Mouse (Mus musculus) embryonic stem cell, embryonic (primary cell): ENCODE results near the gene Cyp27b1.
"Not testable (repeated sequence)": the region's sequence is repeated elsewhere in the genome, so short reads cannot be mapped to it uniquely, and the experiment has no call there.

Experiments used
- CTCF ChIA-PET, 4 experiments: fragments of 300-600 bp in 2 of 4; fragments of 350-600 bp in 2 of 4; sonication (Branson Sonifier 250); formaldehyde crosslinking; loops; one replicate each; lab custom pipeline; 2022; ENCODE audit warnings: inconsistent platforms in 2 of 4; lab: Charles Lee
- POLR2A ChIA-PET, 4 experiments: fragments of 300-600 bp in 2 of 4; fragments of 350-600 bp in 2 of 4; sonication (Branson Sonifier 250); formaldehyde crosslinking; loops; one replicate each; lab custom pipeline; 2022; ENCODE audit warnings: antibody characterized with exemption in 4 of 4, inconsistent platforms in 1 of 4; lab: Charles Lee

The Cyp27b1 gene

DNA sequence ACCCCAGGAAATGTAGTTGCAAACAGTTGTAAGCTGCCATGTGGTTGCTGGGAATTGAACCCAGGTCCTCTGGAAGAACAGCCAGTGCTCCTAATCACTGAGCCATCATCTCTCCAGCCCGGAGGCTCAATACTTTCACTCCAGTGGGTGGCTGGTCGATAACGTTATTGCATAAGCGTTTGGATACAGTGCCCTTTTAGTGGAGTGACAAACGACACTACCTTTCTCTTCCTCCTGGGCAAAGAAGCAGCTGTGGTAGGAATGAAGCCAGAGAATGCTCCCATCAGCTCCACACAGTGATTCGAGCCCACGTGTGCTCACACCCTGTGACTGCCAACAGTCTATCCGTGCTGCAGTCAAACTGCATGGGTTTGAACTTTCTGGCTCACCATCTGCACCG, 23.2 kb downstream of the Cyp27b1 start:
- CTCF ChIA-PET, result no interaction called here
- POLR2A ChIA-PET, result interaction anchor here in 3 of 4 experiments (0.7 to 4.0 kb wide), 11 partner anchors 8 to 94 kb away, joined by 3 to 24 read pairs (median 5); partner anchors contain the start of genes B4galnt1 (in 1 of the 3), Cdk4 (in 1 of the 3) and Os9 (in 1 of the 3)

DNA sequence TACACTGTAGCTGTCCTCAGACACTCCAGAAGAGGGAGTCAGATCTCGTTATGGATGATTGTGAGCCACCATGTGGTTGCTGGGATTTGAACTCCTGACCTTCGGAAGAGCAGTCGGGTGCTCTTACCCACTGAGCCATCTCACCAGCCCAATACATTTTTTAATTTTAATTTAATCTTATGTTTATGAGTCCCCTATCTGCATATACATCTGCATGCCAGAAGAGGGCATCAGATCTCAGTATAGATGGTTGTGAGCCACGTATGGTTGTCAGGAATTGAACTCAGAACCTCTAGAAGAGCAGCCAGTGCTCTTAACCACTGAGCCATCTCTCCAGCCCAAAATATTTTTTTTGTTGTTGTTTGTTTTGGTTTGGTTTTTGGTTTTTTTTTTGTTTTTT, 24.2 kb downstream of the Cyp27b1 start:
- CTCF ChIA-PET, result not testable (repeated sequence)
- POLR2A ChIA-PET, result interaction anchor here in 2 of 4 experiments (0.7 to 4.0 kb wide), 6 partner anchors 7 to 49 kb away, joined by 3 to 24 read pairs (median 5); partner anchors contain the start of genes Cdk4 (in 1 of the 2) and Os9 (in 1 of the 2)

DNA sequence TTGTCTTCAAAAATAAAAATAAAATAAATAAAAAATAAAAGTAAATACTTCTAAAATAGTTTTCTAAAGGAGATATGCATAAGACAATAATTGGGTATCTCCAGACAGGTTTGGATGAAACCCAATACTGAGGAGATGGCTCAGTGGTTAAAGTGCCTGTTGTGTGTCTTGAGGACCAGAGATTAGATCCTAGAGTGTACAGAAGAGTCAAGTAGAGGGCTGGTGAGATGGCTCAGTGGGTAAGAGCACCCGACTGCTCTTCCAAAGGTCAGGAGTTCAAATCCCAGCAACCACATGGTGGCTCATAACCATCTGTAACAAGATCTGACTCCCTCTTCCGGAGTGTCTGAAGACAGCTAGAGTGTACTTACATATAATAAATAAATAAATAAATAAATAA, 24.9 kb downstream of the Cyp27b1 start:
- CTCF ChIA-PET, result interaction anchor here in 1 of 4 experiments (0.6 kb wide), 1 partner anchor 11 kb away, joined by 3 read pairs; no protein-coding TSS in a partner anchor
- POLR2A ChIA-PET, result interaction anchor here in 3 of 4 experiments (0.6 to 1.6 kb wide), 5 partner anchors 8 to 261 kb away, joined by 3 to 6 read pairs (median 3); partner anchors contain the start of gene Cdk4 (in 2 of the 3)

DNA sequence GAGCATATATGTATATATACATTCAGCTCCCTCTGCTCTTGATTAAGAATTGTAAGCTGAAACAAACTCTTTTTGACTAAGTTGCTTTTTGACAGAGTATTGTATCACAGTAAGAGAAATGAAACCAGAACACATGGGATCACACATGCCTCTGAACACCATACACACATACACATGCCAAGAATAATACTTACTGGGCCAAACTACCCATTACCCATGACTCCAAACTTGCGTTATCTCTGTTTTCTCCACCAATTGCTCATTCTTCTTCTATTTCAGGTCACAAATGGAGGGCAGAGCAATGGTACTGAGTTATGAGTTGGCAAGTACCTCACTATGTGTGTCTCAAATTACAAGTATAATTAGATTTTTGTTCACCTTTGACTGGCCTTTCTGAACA, 25.9 kb downstream of the Cyp27b1 start:
- ChIA-PET CTCF (interaction anchor here in 3 of 4 experiments (0.6 to 1.9 kb wide), 5 partner anchors 11 to 37 kb away, joined by 3 to 7 read pairs (median 4); no protein-coding TSS in a partner anchor), POLR2A (interaction anchor here in 3 of 4 experiments (1.0 to 2.7 kb wide), 4 partner anchors 9 to 17 kb away, joined by 3 to 23 read pairs (median 4); partner anchors contain the start of gene Cdk4 (in 2 of the 3))

DNA sequence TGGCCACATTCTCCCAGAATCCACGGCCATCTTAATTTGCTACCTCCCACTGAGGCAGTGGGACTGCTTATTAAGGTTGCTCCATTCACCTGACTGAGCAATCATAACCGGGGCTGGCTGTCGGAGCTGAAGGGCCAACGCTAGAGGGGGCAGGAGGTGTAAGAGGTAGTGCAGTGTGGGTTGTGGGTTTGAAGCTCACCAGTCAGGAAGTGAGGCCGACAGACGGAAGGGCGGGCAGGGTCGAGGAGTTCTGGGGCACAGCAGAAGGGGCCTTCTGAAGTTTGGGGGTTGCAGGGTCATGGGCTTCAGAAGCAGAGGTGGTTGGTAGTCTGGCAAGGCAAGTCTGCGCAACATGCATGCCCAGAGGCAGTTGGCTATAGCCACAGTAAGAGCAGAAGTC, 27.0 kb downstream of the Cyp27b1 start, which contains the start of gene Agap2:
Gene Agap2 (plus strand): TSS at position 205 of the 400 bp plus-strand sequence.
- ChIA-PET CTCF (interaction anchor here in 3 of 4 experiments (0.5 to 2.5 kb wide), 23 partner anchors 9 to 1625 kb away, joined by 3 to 8 read pairs (median 4); partner anchors contain the start of genes Atp23 (in 1 of the 3), Cdk4 (in 1 of the 3), Cyp27b1 (in 1 of the 3) and Gli1 (in 1 of the 3)), POLR2A (interaction anchor here in 3 of 4 experiments (0.5 to 2.7 kb wide), 10 partner anchors 8 to 105 kb away, joined by 3 to 23 read pairs (median 6); partner anchors contain the start of gene Cdk4 (in 3 of the 3))

DNA sequence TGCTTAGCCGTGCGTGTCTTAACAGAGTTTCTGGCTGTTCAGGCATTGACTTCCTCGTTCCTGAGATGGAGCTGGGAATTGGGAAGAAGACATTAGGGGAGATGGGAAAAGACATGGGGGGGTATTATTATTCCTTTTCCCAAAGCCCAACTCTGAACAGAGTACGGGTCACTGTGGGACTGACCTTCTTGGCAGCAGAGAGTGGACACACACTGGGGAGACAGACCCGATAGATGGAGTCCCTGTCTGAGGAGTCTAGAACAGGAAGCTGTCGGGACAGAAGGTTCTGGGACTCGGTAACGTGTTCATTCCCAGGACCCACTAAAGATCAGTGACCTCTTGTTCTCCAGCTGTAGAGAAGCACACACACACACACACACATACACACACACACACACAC, 27.6 kb downstream of the Cyp27b1 start:
- POLR2A ChIA-PET, result interaction anchor here in 3 of 4 experiments (0.5 to 2.7 kb wide), 12 partner anchors 8 to 996 kb away, joined by 3 to 23 read pairs (median 5); partner anchors contain the start of genes Cdk4 (in 3 of the 3) and Avil (in 1 of the 3)
- CTCF ChIA-PET, result interaction anchor here in 3 of 4 experiments (0.6 to 2.5 kb wide), 20 partner anchors 9 to 1624 kb away, joined by 3 to 8 read pairs (median 4); partner anchors contain the start of genes Atp23 (in 1 of the 3), Cdk4 (in 1 of the 3), Cyp27b1 (in 1 of the 3) and Gli1 (in 1 of the 3)

DNA sequence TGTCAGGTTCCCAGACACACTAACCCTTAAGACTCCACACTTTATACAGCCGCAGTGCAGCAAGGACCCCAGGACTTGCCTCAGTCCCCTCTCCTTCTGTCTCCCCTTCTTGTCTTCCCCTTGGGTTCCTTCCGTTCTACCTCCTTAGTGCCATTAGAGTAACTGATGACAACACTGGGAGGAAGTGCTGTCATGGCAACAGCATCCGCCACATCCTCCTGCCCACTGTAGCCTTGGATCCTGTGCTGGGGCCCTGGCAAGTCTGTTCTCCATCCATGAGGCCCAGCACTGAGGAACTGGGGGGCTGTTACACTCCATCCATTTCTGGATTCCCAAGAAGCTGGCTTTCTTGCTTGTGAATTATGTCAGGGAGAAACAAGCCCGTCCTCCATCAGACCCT, 28.0 kb downstream of the Cyp27b1 start:
- POLR2A ChIA-PET, result interaction anchor here in 3 of 4 experiments (0.6 to 2.7 kb wide), 13 partner anchors 8 to 997 kb away, joined by 3 to 23 read pairs (median 5); partner anchors contain the start of genes Cdk4 (in 3 of the 3) and Avil (in 1 of the 3)
- CTCF ChIA-PET, result interaction anchor here in 1 of 4 experiments (0.6 to 2.5 kb wide), 5 partner anchors 9 to 258 kb away, joined by 3 to 8 read pairs (median 4); no protein-coding TSS in a partner anchor

DNA sequence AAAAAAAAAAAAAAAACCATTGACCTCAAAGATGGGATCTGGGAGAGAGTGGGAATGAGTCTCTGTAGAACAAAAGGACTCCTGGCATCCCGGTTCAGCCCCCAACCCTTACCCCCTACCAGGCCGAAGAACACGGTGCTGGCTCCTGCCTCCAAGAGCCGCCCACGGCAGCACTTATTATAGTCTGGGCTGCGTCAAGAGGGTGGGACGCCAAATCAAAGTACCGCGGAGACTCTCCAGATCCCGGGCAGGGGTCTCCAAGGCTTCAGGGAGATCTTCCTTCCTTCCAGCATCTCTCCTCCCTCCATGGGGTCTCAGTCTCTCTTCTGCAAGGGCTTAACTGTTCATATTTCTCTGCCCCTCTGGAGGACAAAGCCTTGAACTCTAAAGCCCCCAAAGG, 29.5 kb downstream of the Cyp27b1 start:
- POLR2A ChIA-PET, result interaction anchor here in 3 of 4 experiments (0.6 to 3.8 kb wide), 8 partner anchors 7 to 398 kb away, joined by 3 to 24 read pairs (median 4); partner anchors contain the start of genes Cdk4 (in 1 of the 3) and Tspan31 (in 1 of the 3)
- CTCF ChIA-PET, result interaction anchor here (0.6 to 0.8 kb wide), 4 partner anchors 20 to 261 kb away, joined by 3 to 7 read pairs (median 3); no protein-coding TSS in a partner anchor

DNA sequence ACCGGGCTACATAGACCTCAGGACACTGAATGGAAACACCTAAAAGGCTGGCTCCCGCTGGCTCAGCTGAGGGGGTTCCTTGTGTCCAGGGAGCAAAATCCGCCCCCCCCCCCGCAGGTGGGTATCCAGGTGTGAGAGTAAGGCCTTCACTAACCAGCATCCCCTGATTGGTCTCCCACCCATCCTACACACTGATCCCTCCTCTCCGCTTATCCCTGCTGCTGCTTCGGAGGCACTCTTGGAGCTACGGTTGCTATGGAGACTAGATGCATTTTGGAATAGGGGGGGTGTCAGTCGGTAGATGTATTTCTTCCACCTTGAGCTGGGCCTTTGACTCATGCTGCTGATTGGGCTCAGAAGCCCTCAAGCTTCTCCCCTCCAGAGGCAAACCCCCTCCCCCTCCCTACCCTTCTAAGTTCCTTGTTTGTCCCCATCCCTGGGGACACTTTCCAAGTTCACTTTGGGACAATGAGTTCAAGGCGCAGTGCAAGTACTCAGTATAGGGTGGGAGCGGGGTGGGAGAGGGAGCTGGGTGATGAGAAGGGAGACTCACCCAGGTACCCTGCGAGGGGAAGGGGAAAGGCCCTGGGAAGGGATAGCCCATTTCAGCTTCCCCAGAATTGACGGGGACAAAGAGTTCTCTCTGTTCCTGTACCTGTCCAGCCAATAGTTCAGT, 30.1 kb downstream of the Cyp27b1 start:
- POLR2A ChIA-PET, result interaction anchor here in 3 of 4 experiments (0.6 to 3.8 kb wide), 17 partner anchors 7 to 272 kb away, joined by 3 to 24 read pairs (median 3); partner anchors contain the start of genes Tspan31 (in 2 of the 3), Avil (in 1 of the 3), Cdk4 (in 1 of the 3) and Eef1akmt3 (in 1 of the 3)
- CTCF ChIA-PET, result interaction anchor here in 3 of 4 experiments (0.5 to 1.3 kb wide), 6 partner anchors 20 to 530 kb away, joined by 3 to 8 read pairs (median 4); no protein-coding TSS in a partner anchor

DNA sequence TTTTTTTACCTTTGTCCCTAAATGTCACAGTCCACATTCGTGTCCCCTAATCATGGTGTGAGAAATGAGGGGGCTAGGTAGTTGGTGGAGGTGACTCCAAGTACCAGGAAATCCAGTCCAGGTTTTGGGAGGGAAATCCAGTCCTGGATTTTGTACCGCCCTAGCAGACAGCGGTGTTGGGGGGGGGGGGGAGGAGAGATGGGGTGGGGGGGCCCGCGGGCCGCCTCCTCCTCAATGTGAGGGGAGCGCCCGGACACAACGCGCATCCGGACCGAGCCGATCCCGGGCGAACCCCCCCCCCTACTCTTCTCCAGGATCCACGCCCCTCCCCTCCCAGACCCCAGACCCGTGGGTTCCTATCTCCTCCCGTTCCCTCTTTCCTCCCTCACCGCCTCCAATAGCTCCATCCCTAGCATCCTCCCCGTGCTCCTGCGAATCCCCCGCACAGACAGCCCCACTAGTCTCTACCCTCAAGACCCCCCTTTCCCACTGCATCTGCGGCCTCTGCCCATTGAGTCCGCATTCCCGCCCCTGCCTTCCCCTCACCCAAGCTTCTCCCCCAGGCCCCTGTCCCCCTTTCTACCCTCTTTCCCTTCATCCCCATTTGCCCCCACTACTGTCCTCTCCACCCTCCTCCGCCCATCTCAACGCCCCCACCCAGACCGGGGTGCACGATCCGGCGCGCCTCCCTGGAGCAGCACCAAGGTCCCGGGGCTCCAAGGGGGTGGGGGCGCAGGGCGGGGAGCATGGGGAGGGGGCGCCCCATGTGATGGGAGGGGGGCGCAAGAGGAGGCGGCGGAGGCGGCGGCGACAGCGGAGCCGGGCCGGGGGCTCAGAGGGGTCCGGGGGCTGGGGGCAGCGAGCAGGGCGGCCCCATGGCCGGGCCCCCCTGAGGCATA, 30.9 kb downstream of the Cyp27b1 start:
- ChIA-PET CTCF (interaction anchor here in 2 of 4 experiments (0.5 to 1.3 kb wide), 7 partner anchors 16 to 1193 kb away, joined by 3 to 8 read pairs (median 6); partner anchors contain the start of gene Cdk4 (in 1 of the 2)), POLR2A (interaction anchor here in 3 of 4 experiments (0.5 to 3.8 kb wide), 24 partner anchors 8 to 1241 kb away, joined by 3 to 24 read pairs (median 3); partner anchors contain the start of genes Tspan31 (in 2 of the 3), Avil (in 1 of the 3), Cdk4 (in 1 of the 3) and Slc26a10 (in 1 of the 3))

DNA sequence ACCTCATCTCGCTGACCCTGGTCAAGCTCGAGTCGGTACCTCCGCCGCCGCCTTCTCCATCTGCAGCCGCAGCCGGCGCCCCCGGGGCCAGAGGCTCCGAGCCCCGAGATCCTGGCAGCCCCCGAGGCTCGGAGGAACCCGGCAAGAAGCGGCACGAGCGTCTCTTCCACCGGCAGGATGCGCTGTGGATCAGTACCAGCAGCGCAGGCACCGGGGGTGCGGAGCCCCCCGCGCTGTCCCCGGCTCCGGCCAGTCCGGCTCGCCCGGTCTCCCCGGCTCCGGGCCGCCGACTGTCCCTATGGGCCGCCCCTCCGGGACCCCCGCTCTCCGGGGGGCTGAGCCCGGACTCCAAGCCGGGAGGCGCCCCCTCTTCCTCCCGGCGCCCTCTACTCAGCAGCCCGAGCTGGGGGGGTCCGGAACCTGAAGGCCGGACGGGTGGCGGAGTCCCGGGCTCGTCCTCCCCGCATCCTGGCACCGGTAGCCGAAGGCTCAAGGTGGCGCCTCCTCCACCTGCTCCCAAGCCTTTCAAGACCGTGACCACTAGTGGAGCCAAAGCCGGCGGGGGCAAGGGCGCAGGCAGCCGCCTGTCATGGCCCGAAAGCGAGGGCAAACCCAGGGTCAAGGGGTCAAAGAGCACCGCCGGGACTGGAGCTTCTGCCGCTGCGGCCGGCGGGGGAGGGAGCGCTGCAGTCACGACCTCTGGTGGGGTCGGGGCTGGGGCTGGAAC, 31.8 kb downstream of the Cyp27b1 start:
- ChIA-PET CTCF (interaction anchor here in 2 of 4 experiments (0.5 to 1.5 kb wide), 6 partner anchors 9 to 1192 kb away, joined by 3 to 6 read pairs (median 4); no protein-coding TSS in a partner anchor), POLR2A (interaction anchor here in 3 of 4 experiments (1.0 to 3.8 kb wide), 10 partner anchors 9 to 211 kb away, joined by 3 to 24 read pairs (median 3); partner anchors contain the start of genes Cdk4 (in 1 of the 3) and Tspan31 (in 1 of the 3))

DNA sequence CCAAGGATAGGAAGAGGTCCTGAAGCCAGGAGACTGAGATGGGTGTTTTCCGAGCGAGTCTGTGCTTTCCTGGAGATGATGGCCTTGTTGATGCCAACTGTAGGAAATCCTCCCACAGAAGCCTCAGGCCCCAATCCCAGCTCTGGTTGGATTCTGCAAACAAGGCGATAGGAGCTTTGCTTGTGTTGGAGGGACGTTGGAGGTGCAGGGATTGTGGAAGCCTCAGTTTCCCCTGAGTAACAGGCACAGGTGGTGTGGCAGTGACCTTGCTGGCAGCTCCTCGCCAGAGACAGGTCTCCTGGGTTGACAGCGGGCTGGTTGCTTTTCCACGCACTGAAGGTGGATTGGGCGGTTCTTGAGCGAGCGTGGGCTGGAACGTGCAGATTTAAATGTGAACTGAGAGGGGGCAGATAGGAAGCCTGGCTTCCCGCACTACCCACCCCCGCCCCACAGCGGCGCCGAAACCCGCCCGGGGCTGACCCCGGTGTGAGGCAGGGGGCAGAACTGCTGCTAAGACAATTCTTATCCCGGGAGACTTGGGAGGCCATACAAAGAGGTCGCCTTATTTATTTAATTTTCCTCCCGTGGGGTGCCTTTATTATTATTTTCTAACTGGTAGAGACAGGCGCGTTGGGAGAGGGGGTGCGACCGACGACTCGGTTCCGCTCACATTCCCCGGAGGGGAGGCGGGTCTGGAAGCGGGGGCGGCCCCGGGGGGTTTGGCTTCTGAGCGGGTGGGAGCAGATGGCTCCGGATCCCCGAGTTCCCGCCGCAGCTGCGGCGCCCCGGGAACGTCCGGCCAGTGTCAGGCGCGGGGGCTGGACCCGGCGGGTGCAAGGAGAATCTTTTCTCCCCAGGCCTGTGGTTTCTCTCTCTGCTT, 33.1 kb downstream of the Cyp27b1 start:
- ChIA-PET CTCF (interaction anchor here in 3 of 4 experiments (0.7 to 1.5 kb wide), 4 partner anchors 8 to 103 kb away, joined by 3 to 5 read pairs (median 4); no protein-coding TSS in a partner anchor), POLR2A (interaction anchor here (0.5 to 3.8 kb wide), 12 partner anchors 10 to 346 kb away, joined by 3 to 24 read pairs (median 4); partner anchors contain the start of genes Cdk4 (in 1 of the 4), Pip4k2c (in 1 of the 4) and Tspan31 (in 1 of the 4))

DNA sequence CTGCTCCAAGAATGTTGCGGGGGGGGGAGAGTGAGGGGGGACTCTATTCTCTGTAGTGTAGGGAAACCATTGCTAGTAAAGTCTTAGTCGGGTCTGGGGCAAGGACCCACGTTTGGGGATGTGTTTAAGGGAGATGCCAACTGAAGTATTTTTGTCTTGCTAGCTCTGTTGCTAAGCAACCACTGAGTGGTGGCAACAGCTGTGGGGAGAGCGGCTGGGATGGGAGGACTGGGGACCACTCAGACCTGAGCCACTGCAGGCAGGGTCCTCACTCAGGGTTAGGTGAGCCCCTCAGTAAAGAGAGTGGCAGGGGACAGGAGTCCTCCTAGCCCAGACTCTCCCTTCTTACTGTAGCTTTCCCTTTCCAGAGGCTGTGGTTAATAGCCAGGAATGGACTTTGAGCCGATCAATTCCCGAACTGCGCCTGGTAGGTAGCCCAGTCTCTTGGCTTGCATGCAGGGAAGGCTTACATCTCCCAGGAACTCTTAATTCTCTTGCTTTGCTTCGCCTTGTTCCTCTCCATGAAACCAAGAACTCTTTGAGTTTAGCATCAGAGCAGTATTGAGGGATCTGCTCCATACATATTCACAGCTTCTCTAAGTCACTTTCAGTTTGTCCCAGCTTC, 34.1 kb downstream of the Cyp27b1 start:
- CTCF ChIA-PET, result interaction anchor here in 2 of 4 experiments (0.7 to 1.6 kb wide), 3 partner anchors 24 to 104 kb away, joined by 3 to 5 read pairs (median 4); no protein-coding TSS in a partner anchor
- POLR2A ChIA-PET, result interaction anchor here in 3 of 4 experiments (0.6 to 1.5 kb wide), 6 partner anchors 11 to 345 kb away, joined by 3 to 6 read pairs (median 4); partner anchors contain the start of genes Cdk4 (in 1 of the 3) and Os9 (in 1 of the 3)
